Mouse (Mus musculus) embryonic facial prominence, embryonic 11.5 days (tissue): ENCODE data around the gene Gm21983. TPM values are rescaled to one million over a fixed set of nuclear protein-coding genes. Genes with fewer than 3 reads are reported as not detected.

Source experiments
- ATAC-seq: fragments of 200-750 bp; cut with Nextera tagmentation; replicated peaks from 2 replicates; pipeline ENCODE4 v1.8.0; 2017; ENCODE audit warnings: low read depth; ENCODE audit not compliant: insufficient number of reproducible peaks, low FRiP score, low TSS enrichment
- DNase-seq: peaks from one replicate; pipeline ENCODE4 v3.0.0-alpha.2; 2015; ENCODE audit warnings: low spot score
- H3K27ac ChIP-seq: fragments of 300-500 bp; sonication (generic); replicated peaks from 2 replicates; pipeline ENCODE4 v1.5.1; 2014; ENCODE audit warnings: mild to moderate bottlenecking, low read depth, low read length, control low read depth
- H3K27me3 ChIP-seq: fragments of 300-500 bp; sonication (generic); 2 replicates; pipeline ENCODE4 v1.6.1; 2014; ENCODE audit warnings: mild to moderate bottlenecking, low read length, moderate library complexity, mixed read lengths; ENCODE audit not compliant: control insufficient read depth, insufficient read depth
- H3K36me3 ChIP-seq: fragments of 300-500 bp; sonication (generic); replicated peaks from 2 replicates; pipeline ENCODE4 v1.6.1; 2014; ENCODE audit warnings: low read depth, mild to moderate bottlenecking, low read length, moderate library complexity, mixed read lengths; ENCODE audit not compliant: control insufficient read depth, insufficient read depth
- H3K4me1 ChIP-seq: fragments of 300-500 bp; sonication (generic); 2 replicates; pipeline ENCODE4 v1.6.1; 2014; ENCODE audit warnings: low read length, mixed read lengths; ENCODE audit not compliant: control insufficient read depth, insufficient read depth
- H3K4me2 ChIP-seq: fragments of 300-500 bp; sonication (generic); 2 replicates; pipeline ENCODE4 v1.6.1; 2014; ENCODE audit warnings: low read depth, mild to moderate bottlenecking, control low read depth, low read length, moderate library complexity
- H3K4me3 ChIP-seq: fragments of 300-500 bp; sonication (generic); 2 replicates; pipeline ENCODE4 v1.5.1; 2014; ENCODE audit warnings: low read depth, low read length, control low read depth
- H3K9ac ChIP-seq: fragments of 300-500 bp; sonication (generic); replicated peaks from 2 replicates; pipeline ENCODE4 v1.6.1; 2014; ENCODE audit warnings: mild to moderate bottlenecking, control low read depth, low read length
- H3K9me3 ChIP-seq: fragments of 300-500 bp; sonication (generic); replicated peaks from 2 replicates; pipeline ENCODE4 v1.6.1; 2016; ENCODE audit warnings: mild to moderate bottlenecking, low read length, inconsistent platforms, mixed read lengths; ENCODE audit not compliant: control insufficient read depth
- WGBS: fragments of 180-500 bp; shearing (Covaris S2); extraction: QIAGEN DNeasy Blood & Tissue Kit; methylation state at CpG from one replicate; pipeline ENCODE4 v1.1.7; 2014; 5-methylcytosine and 5-hydroxymethylcytosine counted together
- polyA plus RNA-seq: library from polyadenylated mRNA; unstranded; fragments of >200 nt; fragmentation: Nextera tagmentation; extraction: Ambion mirVana; gene quantifications from 2 replicates; pipeline ENCODE4 v1.2.1, GENCODE M21; 2014

Gene Gm21983
- polyA plus RNA-seq, 1 experiment from 2014 or later = not detected

DNA sequence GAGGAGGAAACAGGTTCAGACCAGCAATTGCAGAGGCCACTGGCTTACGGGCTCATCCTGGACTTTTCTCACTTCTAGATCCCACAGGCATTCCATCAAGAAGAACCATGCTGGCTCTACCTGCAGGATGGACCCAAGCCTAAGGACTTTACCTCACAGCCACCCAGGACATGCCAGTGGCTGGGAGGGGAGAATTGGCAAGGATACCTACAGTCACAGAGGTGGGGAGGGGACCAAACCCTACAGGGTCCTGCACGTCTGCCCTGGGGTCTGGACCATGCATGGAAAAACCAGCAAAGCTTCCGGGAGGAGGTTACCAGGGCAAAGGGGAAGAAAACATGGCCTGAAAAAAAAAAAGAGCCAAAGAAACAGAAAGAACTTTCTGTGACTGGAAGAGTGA is 9.9 kb downstream of the Gm21983 start:
- Histone ChIP-seq H3K4me1 (no peaks in the 10 kb centered on the region), H3K27ac (no peak overlapping the region), H3K27me3 (no peaks in the 10 kb centered on the region), H3K4me2 (no peak overlapping the region), H3K4me3 (no peak overlapping the region), H3K9me3 (no peaks in the 10 kb centered on the region), H3K9ac (no peak overlapping the region), H3K36me3 (peaks cover 4% of the 10 kb centered on the region)
- no peak for ATAC-seq
- WGBS = 79% methylated on average over 3 of the region's 3 CpGs
- DNase-seq = no peak

DNA sequence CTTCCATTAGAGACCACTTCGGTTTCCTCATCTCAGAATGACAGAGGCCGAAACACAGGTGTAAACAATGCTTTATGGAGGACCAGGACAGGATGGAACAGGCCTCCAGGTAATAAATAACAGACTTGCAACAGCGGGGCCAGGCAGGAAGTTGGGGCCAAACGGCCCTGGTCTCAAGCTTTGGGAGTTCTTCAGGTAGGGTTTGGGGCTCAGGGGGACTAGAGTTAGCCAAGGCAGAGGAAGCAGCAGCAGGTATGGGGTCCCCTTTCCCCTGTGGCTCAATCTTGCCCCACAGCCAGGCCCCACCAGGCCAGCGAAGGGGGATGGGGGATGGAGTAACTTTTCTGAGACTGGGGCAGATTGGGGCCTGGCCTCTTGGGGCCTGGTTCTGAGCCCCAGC is 12.5 kb downstream of the Gm21983 start:
- ATAC-seq = no peak
- H3K27me3 ChIP-seq = no peaks in the 10 kb centered on the region
- H3K4me1 ChIP-seq = peaks cover 11% of the 10 kb centered on the region
- H3K27ac ChIP-seq = no peak overlapping the region
- no peak overlapping the region for H3K4me2 ChIP-seq
- WGBS = 90% methylated on average over 5 of the region's 5 CpGs
- H3K4me3 ChIP-seq = no peak overlapping the region
- no peak overlapping the region for H3K9ac ChIP-seq
- peaks cover 8% of the 10 kb centered on the region for H3K36me3 ChIP-seq
- no peak for DNase-seq
- no peaks in the 10 kb centered on the region for H3K9me3 ChIP-seq

DNA sequence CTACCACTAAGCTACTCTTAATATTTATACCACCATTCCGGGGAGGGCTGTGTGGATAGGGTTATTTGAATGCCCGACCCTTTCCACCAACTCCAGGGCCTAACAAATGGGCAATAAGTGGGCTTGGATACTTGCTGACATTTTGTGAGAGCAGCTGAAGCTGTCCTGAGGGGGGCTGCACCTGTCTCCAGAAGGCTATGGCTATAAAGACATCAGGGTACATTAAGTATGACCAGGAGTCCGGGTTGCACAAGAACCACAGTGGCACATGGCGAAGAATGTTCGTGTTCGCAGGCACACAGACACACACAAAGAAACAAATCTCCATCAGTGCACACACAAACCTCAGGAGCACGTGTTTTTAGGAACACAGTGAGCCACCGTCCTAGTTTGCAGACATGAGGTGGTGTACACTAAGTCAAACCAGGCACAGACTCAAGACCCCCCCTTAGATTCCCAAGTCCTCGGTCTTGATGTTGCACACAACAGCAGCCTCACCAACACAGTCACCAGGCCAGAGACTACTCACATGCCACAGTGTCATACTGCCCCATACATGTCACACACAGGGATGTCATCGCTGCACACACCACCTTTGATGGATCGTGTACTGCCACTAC is 13.3 kb downstream of the Gm21983 start:
- Histone ChIP-seq H3K9ac (peak overlapping the region; percentile 80), H3K27ac (no peak overlapping the region), H3K4me3 (peak overlapping the region; percentile 59), H3K9me3 (no peaks in the 10 kb centered on the region), H3K4me1 (peaks cover 11% of the 10 kb centered on the region), H3K36me3 (peaks cover 4% of the 10 kb centered on the region; the same call in 1 of the 2 replicates), H3K4me2 (peak overlapping the region; percentile 53), H3K27me3 (no peaks in the 10 kb centered on the region)
- DNase-seq (no peak), ATAC-seq (no peak)
- WGBS = 78% methylated on average over 11 of the region's 11 CpGs

DNA sequence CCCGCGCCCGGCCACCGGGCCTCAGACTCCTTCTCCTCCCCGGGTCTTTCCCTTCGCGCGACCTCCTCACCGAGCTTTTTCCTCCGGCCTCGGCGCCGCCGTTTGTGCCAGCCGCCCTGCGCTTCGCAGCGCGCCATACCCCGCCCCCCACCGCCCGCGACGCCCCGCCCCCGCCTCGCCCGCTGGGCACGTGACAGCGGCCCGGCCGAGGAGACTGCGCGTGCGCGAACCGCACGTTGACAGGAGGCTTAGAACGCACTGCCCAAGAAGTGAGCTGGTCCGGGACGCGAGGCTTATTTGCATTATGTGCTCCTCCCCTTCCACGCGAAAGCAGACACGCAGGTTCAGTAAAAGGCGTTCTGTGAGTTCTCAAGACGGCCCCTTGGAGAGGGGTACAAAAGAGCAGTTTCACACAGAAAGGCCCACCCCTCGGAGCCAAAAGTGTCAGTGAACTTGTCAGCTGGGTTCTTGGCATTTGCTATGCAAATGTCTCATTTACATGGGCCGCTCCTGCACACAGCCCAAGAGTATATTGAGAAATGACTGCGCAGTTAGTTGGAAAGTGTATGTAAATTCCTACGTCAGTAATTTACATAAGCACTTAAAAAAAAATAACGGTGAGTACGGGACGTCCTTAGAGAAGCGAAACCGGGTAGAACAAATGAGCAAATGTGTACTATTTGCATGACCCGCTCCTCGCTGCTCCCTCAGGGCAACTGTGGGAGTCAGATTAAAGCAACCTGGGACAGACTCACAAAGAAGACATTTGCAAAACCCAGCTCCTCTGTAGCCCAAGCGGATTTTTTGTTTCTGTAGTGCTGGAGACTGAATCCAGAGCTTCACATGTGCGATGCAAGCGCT is 14.0 kb downstream of the Gm21983 start, which contains the start of gene Egln2:
Gene Egln2, minus strand, starts transcription at position 189 of the 861 bp plus-strand sequence.
- H3K4me2 ChIP-seq = peak within 1 kb of the TSS; percentile 74
- peak within 1 kb of the TSS; percentile 96 for H3K27ac ChIP-seq
- peaks cover 11% of the 10 kb centered on the region for H3K4me1 ChIP-seq
- WGBS = 2% methylated on average over 58 of the region's 61 CpGs
- no peaks in the 10 kb centered on the region for H3K27me3 ChIP-seq
- peaks cover 4% of the 10 kb centered on the region; the same call in 1 of the 2 replicates for H3K36me3 ChIP-seq
- ATAC-seq (peak; percentile 69), DNase-seq (peak; percentile 93)
- H3K4me3 ChIP-seq = peak within 1 kb of the TSS; percentile 59
- H3K9me3 ChIP-seq = no peaks in the 10 kb centered on the region
- H3K9ac ChIP-seq = peak within 1 kb of the TSS; percentile 80

DNA sequence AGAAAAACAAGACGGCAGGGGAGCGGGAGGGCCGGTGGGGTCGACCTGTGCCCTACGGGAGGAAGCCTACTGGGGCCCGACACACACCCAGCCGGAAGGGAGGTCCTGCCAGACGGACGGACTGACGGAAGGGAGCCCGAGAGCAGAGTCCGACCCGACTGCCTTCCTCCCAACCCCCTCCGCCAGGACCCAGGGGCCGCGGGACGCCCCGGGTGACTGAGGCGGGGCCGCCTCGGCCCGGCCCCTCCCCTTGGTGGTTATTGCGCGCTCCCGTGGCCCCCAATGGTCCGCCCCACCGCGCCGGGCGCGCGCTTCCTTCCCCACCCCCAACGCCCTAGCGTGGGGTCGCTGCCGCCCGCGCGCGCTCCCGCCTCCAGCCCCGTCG is 14.7 kb downstream of the Gm21983 start:
- WGBS = under 1% methylated on average over 36 of the region's 43 CpGs
- DNase-seq = peak; percentile 88
- peak; percentile 64 for ATAC-seq
- no peaks in the 10 kb centered on the region for H3K9me3 ChIP-seq
- peaks cover 11% of the 10 kb centered on the region for H3K4me1 ChIP-seq
- H3K27ac ChIP-seq = peak overlapping the region; percentile 96
- peak overlapping the region; percentile 74 for H3K4me2 ChIP-seq
- H3K27me3 ChIP-seq = no peaks in the 10 kb centered on the region
- H3K4me3 ChIP-seq = peak overlapping the region; percentile 59
- peaks cover 4% of the 10 kb centered on the region; the same call in 1 of the 2 replicates for H3K36me3 ChIP-seq
- peak overlapping the region; percentile 80 for H3K9ac ChIP-seq

DNA sequence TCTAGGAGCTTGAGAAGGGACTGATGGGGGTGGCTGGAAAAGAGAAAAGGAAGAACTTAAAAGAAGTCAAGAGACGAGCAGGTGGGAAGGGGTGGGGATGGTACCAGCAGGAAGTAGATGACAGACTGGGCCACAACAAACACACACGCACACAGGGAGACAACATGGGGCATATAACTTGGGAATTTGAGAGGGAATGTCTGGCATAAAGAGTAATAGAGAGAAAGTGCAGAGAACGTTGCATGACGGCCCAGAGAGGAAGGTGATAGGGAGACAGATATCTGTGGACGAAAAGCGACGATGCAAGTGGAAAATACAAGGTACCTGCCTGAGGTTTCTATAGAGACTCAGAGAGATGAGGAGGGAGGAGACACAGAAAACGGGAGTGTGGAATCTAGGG is 15.2 kb downstream of the Gm21983 start:
- Histone ChIP-seq H3K4me2 (peak overlapping the region; percentile 74), H3K27ac (peak overlapping the region; percentile 96), H3K9ac (peak overlapping the region; percentile 80), H3K4me1 (peaks cover 11% of the 10 kb centered on the region), H3K36me3 (peaks cover 4% of the 10 kb centered on the region; the same call in 1 of the 2 replicates), H3K27me3 (no peaks in the 10 kb centered on the region), H3K4me3 (peak overlapping the region; percentile 59), H3K9me3 (no peaks in the 10 kb centered on the region)
- no peak for ATAC-seq
- 2% methylated on average over 8 of the region's 8 CpGs for WGBS
- DNase-seq = no peak

DNA sequence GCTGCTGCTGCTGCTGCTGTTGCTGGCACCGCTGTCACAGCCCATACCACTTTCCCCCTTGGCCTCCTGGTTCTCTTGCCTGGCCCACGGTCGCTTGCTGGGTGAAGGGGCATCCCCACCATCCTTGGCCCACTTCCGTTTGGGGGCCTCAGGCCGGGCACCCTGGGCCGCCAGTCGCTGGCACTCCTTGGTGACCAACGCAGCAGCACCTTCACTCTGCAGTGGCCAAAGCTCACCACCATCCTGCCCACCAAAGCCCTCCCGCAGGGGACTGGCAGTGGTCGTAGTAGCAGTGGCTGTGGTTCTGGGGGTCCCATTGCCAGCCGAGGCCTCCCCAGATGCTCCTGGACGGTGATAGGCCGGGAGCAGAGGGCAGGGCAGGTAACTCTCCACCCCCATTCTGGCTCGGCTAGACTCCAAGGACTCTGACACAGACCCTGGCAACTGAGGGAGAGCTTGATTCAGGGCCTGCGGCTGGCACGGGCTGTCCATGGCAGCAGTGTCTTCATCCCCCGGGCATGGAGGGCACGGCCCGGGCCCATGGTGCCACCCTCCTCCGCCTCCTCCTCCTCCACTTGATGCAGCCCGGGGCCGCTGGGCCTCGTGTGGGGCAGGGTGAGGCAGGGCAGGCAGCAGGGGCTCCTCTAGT is 15.8 kb downstream of the Gm21983 start:
- H3K9me3 ChIP-seq = no peaks in the 10 kb centered on the region
- peaks cover 4% of the 10 kb centered on the region; the same call in 1 of the 2 replicates for H3K36me3 ChIP-seq
- no peaks in the 10 kb centered on the region for H3K27me3 ChIP-seq
- H3K27ac ChIP-seq = no peak overlapping the region
- H3K4me1 ChIP-seq = peaks cover 11% of the 10 kb centered on the region
- 0 out of 2 replicates have a peak, but pooled peaks have one; percentile 12 for ATAC-seq
- H3K9ac ChIP-seq = peak overlapping the region; percentile 80
- peak overlapping the region; percentile 59 for H3K4me3 ChIP-seq
- H3K4me2 ChIP-seq = peak overlapping the region; percentile 74
- WGBS = 81% methylated on average over 23 of the region's 23 CpGs
- no peak for DNase-seq
